Mouse (Mus musculus) midbrain, postnatal 0 days (tissue): ENCODE results near the gene Trim62. TPM values are rescaled to one million over a fixed set of nuclear protein-coding genes. Genes with fewer than 3 reads are reported as not detected.

Experiments
- ATAC-seq: fragments of 200-750 bp; cut with Nextera tagmentation; 2 replicates; pipeline ENCODE4 v1.8.0; 2017; ENCODE audit warnings: moderate number of reproducible peaks, mild to moderate bottlenecking, moderate TSS enrichment, moderate library complexity; ENCODE audit not compliant: low FRiP score
- DNase-seq: peaks from one replicate; pipeline ENCODE4 v3.0.0-alpha.2; 2015; ENCODE audit warnings: low spot score
- H3K27ac ChIP-seq: fragments of 300-500 bp; sonication (generic); 2 replicates; pipeline ENCODE4 v1.5.1; 2014; ENCODE audit warnings: low read depth, mild to moderate bottlenecking, low read length, mixed read lengths
- H3K27me3 ChIP-seq: fragments of 300-500 bp; sonication (generic); 2 replicates; pipeline ENCODE4 v1.6.1; 2014; ENCODE audit warnings: low read length, control low read depth, mixed read lengths; ENCODE audit not compliant: insufficient read depth
- H3K36me3 ChIP-seq: fragments of 300-500 bp; sonication (generic); 2 replicates; pipeline ENCODE4 v1.6.1; 2014; ENCODE audit warnings: low read length, control low read depth, mixed read lengths; ENCODE audit not compliant: insufficient read depth
- H3K4me1 ChIP-seq: fragments of 300-500 bp; sonication (generic); 2 replicates; pipeline ENCODE4 v1.6.1; 2014; ENCODE audit warnings: mild to moderate bottlenecking, control low read depth, antibody characterized with exemption, low read length, mixed read lengths; ENCODE audit not compliant: insufficient read depth
- H3K4me2 ChIP-seq: fragments of 300-500 bp; sonication (generic); 2 replicates; pipeline ENCODE4 v1.6.1; 2014; ENCODE audit warnings: low read depth, mild to moderate bottlenecking, low read length, mixed read lengths; ENCODE audit not compliant: poor library complexity, severe bottlenecking
- H3K4me3 ChIP-seq: fragments of 300-500 bp; sonication (generic); 2 replicates; pipeline ENCODE4 v1.5.1; 2014; ENCODE audit warnings: low read depth, mild to moderate bottlenecking, low read length, moderate library complexity
- H3K9ac ChIP-seq: fragments of 300-500 bp; sonication (generic); replicated peaks from 2 replicates; pipeline ENCODE4 v1.6.1; 2014; ENCODE audit warnings: mild to moderate bottlenecking, low read length, moderate library complexity, mixed read lengths; ENCODE audit not compliant: poor library complexity, severe bottlenecking
- H3K9me3 ChIP-seq: fragments of 300-500 bp; sonication (generic); 2 replicates; pipeline ENCODE4 v1.6.1; 2016; ENCODE audit warnings: low read length, control low read depth
- CTCF ChIP-seq: IDR thresholded peaks from 2 replicates; pipeline ENCODE4 v1.5.1; 2016; ENCODE audit warnings: antibody characterized with exemption, mild to moderate bottlenecking
- WGBS: fragments of 180-500 bp; shearing (Covaris S2); extraction: QIAGEN DNeasy Blood & Tissue Kit; methylation state at CpG from one replicate; pipeline ENCODE4 v1.1.7; 2014; 5-methylcytosine and 5-hydroxymethylcytosine counted together
- polyA plus RNA-seq: library from polyadenylated mRNA; unstranded; fragments of >200 nt; fragmentation: Nextera tagmentation; extraction: Ambion mirVana; gene quantifications from 2 replicates; pipeline ENCODE4 v1.2.1, GENCODE M21; 2015
- total RNA-seq: library from RNA; depleted of rRNA; stranded (reverse); fragments of >200 nt; gene quantifications from 2 replicates; pipeline ENCODE4 v1.2.3, GENCODE M21; 2014

Trim62 gene
- total and polyA plus RNA-seq, 2 experiments from 2014 or later, result 25.2 to 26.8 TPM

- Histone ChIP-seq H3K4me3 (no peak overlapping the region), H3K9ac (0 out of 2 replicates have a peak overlapping the region, but pooled peaks have one; percentile 39), H3K27ac (no peak overlapping the region), H3K4me1 (peaks cover 21% of the 10 kb centered on the region), H3K4me2 (peak overlapping the region; percentile 25), H3K27me3 (no peaks in the 10 kb centered on the region), H3K9me3 (no peaks in the 10 kb centered on the region), H3K36me3 (0 out of 2 replicates have a peak, but pooled peaks cover 3% of the 10 kb centered on the region)
- TF ChIP-seq CTCF, result no peak
- no peak for ATAC-seq
- WGBS, result 69% methylated on average over 10 of the region's 10 CpGs
- DNase-seq, result no peak
Observed at GRCm38 (mm10) chr4:128887026-128887425, 3.6 kb downstream of the Trim62 start.

- Histone ChIP-seq H3K36me3 (0 out of 2 replicates have a peak, but pooled peaks cover 3% of the 10 kb centered on the region), H3K27ac (no peak overlapping the region), H3K4me3 (no peak overlapping the region), H3K27me3 (no peaks in the 10 kb centered on the region), H3K4me1 (peaks cover 21% of the 10 kb centered on the region), H3K4me2 (peak overlapping the region; percentile 15; the same call in 1 of the 2 replicates), H3K9ac (no peak overlapping the region), H3K9me3 (no peaks in the 10 kb centered on the region)
- DNase-seq (peak; percentile 88), ATAC-seq (no peak)
- TF ChIP-seq CTCF, result no peak
- 28% methylated on average over 9 of the region's 9 CpGs for WGBS
Observed at GRCm38 (mm10) chr4:128887641-128888091, 4.3 kb downstream of the Trim62 start.

- Histone ChIP-seq H3K4me2 (0 out of 2 replicates have a peak overlapping the region, but pooled peaks have one; percentile 15), H3K36me3 (0 out of 2 replicates have a peak, but pooled peaks cover 3% of the 10 kb centered on the region), H3K9ac (no peak overlapping the region), H3K27me3 (no peaks in the 10 kb centered on the region), H3K4me3 (no peak overlapping the region), H3K4me1 (peaks cover 21% of the 10 kb centered on the region), H3K27ac (no peak overlapping the region), H3K9me3 (no peaks in the 10 kb centered on the region)
- 92% methylated on average over 6 of the region's 6 CpGs for WGBS
- no peak for ATAC-seq
- no peak for TF ChIP-seq CTCF
- DNase-seq, result no peak
Observed at GRCm38 (mm10) chr4:128888436-128888990, 5.1 kb downstream of the Trim62 start.

GRCm38 (mm10) chr4:128889752-128890630 lies 6.6 kb downstream of the Trim62 start:
- Histone ChIP-seq H3K4me3 (no peak overlapping the region), H3K27me3 (no peaks in the 10 kb centered on the region), H3K9me3 (no peaks in the 10 kb centered on the region), H3K4me2 (no peak overlapping the region), H3K27ac (no peak overlapping the region), H3K9ac (no peak overlapping the region), H3K36me3 (0 out of 2 replicates have a peak, but pooled peaks cover 3% of the 10 kb centered on the region), H3K4me1 (peaks cover 17% of the 10 kb centered on the region)
- ATAC-seq (no peak), DNase-seq (no peak)
- TF ChIP-seq CTCF, result no peak
- WGBS, result 91% methylated on average over 12 of the region's 12 CpGs

- Histone ChIP-seq H3K9ac (no peak overlapping the region), H3K4me3 (no peak overlapping the region), H3K36me3 (0 out of 2 replicates have a peak, but pooled peaks cover 3% of the 10 kb centered on the region), H3K27me3 (no peaks in the 10 kb centered on the region), H3K4me2 (no peak overlapping the region), H3K4me1 (peaks cover 11% of the 10 kb centered on the region; the same call in 1 of the 2 replicates), H3K27ac (no peak overlapping the region), H3K9me3 (no peaks in the 10 kb centered on the region)
- peak; percentile 50; the same call in 1 of the 2 replicates for ATAC-seq
- peak; percentile 83 for DNase-seq
- 14% methylated on average over 1 of the region's 1 CpGs for WGBS
- TF ChIP-seq CTCF, result no peak
Observed at GRCm38 (mm10) chr4:128891157-128891556, 7.8 kb downstream of the Trim62 start.
